Mouse (Mus musculus) ES-Bruce4 (cell line): ENCODE data around the gene Pde1a.

ENCODE experiments used
- CTCF ChIP-seq: IDR thresholded peaks from one replicate; pipeline ENCODE4 v1.8.1; 2011; ENCODE audit warnings: low read depth, low read length
- EP300 ChIP-seq: IDR thresholded peaks from 2 replicates; pipeline ENCODE4 v1.6.1; 2011; ENCODE audit warnings: low read depth, low read length; ENCODE audit not compliant: insufficient read depth
- POLR2A ChIP-seq: IDR thresholded peaks from one replicate; pipeline ENCODE4 v1.8.1; 2011; ENCODE audit warnings: low read length; ENCODE audit not compliant: insufficient read depth

- no peak for TF ChIP-seq CTCF
- TF ChIP-seq POLR2A: no peak
- no peak for TF ChIP-seq EP300
Observed at GRCm38 (mm10) chr2:79978992-79979391, 150.3 kb downstream of the Pde1a start.
